Mouse (Mus musculus): ENCODE measurements at regions not wholly inside any gene's neighbourhood (a gene's known extent, or its start where the extent isn't known, plus 50 kb on each side); places are given as distances from the start of the nearest gene placed in this dataset.

GRCm38 (mm10) chr12:54263733-54264417 lies 60.2 kb upstream of the Egln3 start:
- TF ChIP-seq CTCF (IDR thresholded peaks at IDR 0.05; ENCODE audit: control insufficient read depth, insufficient read depth, low read length): no peak
- no peak for TF ChIP-seq POLR2A (IDR thresholded peaks at IDR 0.05; ENCODE audit: borderline replicate concordance, control insufficient read depth, low read depth, low read length)
